Mouse (Mus musculus) embryonic facial prominence, embryonic 14.5 days (tissue): ENCODE data around the gene Palld. TPM values are rescaled to one million over a fixed set of nuclear protein-coding genes. Genes with fewer than 3 reads are reported as not detected.

Experiments used
- ATAC-seq: fragments of 200-750 bp; cut with Nextera tagmentation; 2 replicates; pipeline ENCODE4 v1.8.0; 2017; ENCODE audit warnings: low read depth, moderate number of reproducible peaks, moderate TSS enrichment
- DNase-seq: peaks from one replicate; pipeline ENCODE4 v3.0.0-alpha.2; 2015; ENCODE audit warnings: low spot score
- H3K27ac ChIP-seq: fragments of 300-500 bp; sonication (generic); replicated peaks from 2 replicates; pipeline ENCODE4 v1.5.1; 2014; ENCODE audit warnings: low read depth, mild to moderate bottlenecking, low read length, moderate library complexity
- H3K27me3 ChIP-seq: fragments of 300-500 bp; sonication (generic); replicated peaks from 2 replicates; pipeline ENCODE4 v1.6.1; 2014; ENCODE audit warnings: low read length; ENCODE audit not compliant: control insufficient read depth, insufficient read depth
- H3K36me3 ChIP-seq: fragments of 300-500 bp; sonication (generic); 2 replicates; pipeline ENCODE4 v1.6.1; 2014; ENCODE audit warnings: low read length, mixed read lengths; ENCODE audit not compliant: control insufficient read depth, insufficient read depth
- H3K4me1 ChIP-seq: fragments of 300-500 bp; sonication (generic); 2 replicates; pipeline ENCODE4 v1.6.1; 2014; ENCODE audit warnings: antibody characterized with exemption, low read length; ENCODE audit not compliant: control insufficient read depth, insufficient read depth
- H3K4me2 ChIP-seq: fragments of 300-500 bp; sonication (generic); 2 replicates; pipeline ENCODE4 v1.6.1; 2014; ENCODE audit warnings: low read depth, mild to moderate bottlenecking, low read length, moderate library complexity, mixed read lengths
- H3K4me3 ChIP-seq: fragments of 300-500 bp; sonication (generic); 2 replicates; pipeline ENCODE4 v1.5.1; 2014; ENCODE audit warnings: low read depth, mild to moderate bottlenecking, low read length
- H3K9ac ChIP-seq: fragments of 300-500 bp; sonication (generic); 2 replicates; pipeline ENCODE4 v1.6.1; 2014; ENCODE audit warnings: low read depth, mild to moderate bottlenecking, low read length, moderate library complexity, mixed read lengths
- H3K9me3 ChIP-seq: fragments of 300-500 bp; sonication (generic); 2 replicates; pipeline ENCODE4 v1.6.1; 2016; ENCODE audit warnings: low read length; ENCODE audit not compliant: control insufficient read depth
- WGBS: fragments of 180-500 bp; shearing (Covaris S2); extraction: QIAGEN DNeasy Blood & Tissue Kit; methylation state at CpG from one replicate; pipeline ENCODE4 v1.1.7; 2014; 5-methylcytosine and 5-hydroxymethylcytosine counted together
- polyA plus RNA-seq: library from polyadenylated mRNA; unstranded; fragments of >200 nt; fragmentation: Nextera tagmentation; extraction: Ambion mirVana; gene quantifications from 2 replicates; pipeline ENCODE4 v1.2.1, GENCODE M21; 2014

Palld gene
- polyA plus RNA-seq, 1 experiment from 2014 or later, result 96.3 TPM

GRCm38 (mm10) chr8:61700932-61701681, 201.4 kb downstream of the Palld start:
- 0 out of 2 replicates have a peak, but pooled peaks cover 3% of the 10 kb centered on the region for H3K9me3 ChIP-seq
- peaks cover 54% of the 10 kb centered on the region for H3K36me3 ChIP-seq
- no peak overlapping the region for H3K9ac ChIP-seq
- ATAC-seq (no peak), DNase-seq (no peak)
- no peaks in the 10 kb centered on the region for H3K27me3 ChIP-seq
- WGBS, result 48% methylated on average over 9 of the region's 9 CpGs
- no peak overlapping the region for H3K27ac ChIP-seq
- no peak overlapping the region for H3K4me2 ChIP-seq
- H3K4me3 ChIP-seq, result no peak overlapping the region
- H3K4me1 ChIP-seq, result peaks cover 6% of the 10 kb centered on the region; the same call in 1 of the 2 replicates

GRCm38 (mm10) chr8:61700298-61700697, 202.2 kb downstream of the Palld start:
- WGBS, result 90% methylated on average over 1 of the region's 1 CpGs

GRCm38 (mm10) chr8:61698959-61699358, 203.5 kb downstream of the Palld start:
- Histone ChIP-seq H3K4me2 (no peak overlapping the region), H3K4me1 (peaks cover 16% of the 10 kb centered on the region), H3K4me3 (no peak overlapping the region), H3K9me3 (0 out of 2 replicates have a peak, but pooled peaks cover 3% of the 10 kb centered on the region), H3K27me3 (no peaks in the 10 kb centered on the region), H3K36me3 (peaks cover 44% of the 10 kb centered on the region), H3K9ac (no peak overlapping the region), H3K27ac (no peak overlapping the region)
- DNase-seq, result no peak
- ATAC-seq, result no peak
- WGBS, result 83% methylated on average over 2 of the region's 2 CpGs

More at GRCm38 (mm10) chr8:61700298-61700697, 202.2 kb downstream of the Palld start:
- Histone ChIP-seq H3K9me3 (0 out of 2 replicates have a peak, but pooled peaks cover 3% of the 10 kb centered on the region), H3K27ac (no peak overlapping the region), H3K4me3 (no peak overlapping the region), H3K4me2 (no peak overlapping the region), H3K4me1 (peaks cover 14% of the 10 kb centered on the region), H3K9ac (no peak overlapping the region), H3K36me3 (peaks cover 48% of the 10 kb centered on the region), H3K27me3 (no peaks in the 10 kb centered on the region)
- ATAC-seq, result no peak
- no peak for DNase-seq

GRCm38 (mm10) chr8:61697728-61698385, 204.6 kb downstream of the Palld start:
- H3K4me1 ChIP-seq, result peaks cover 11% of the 10 kb centered on the region
- peaks cover 37% of the 10 kb centered on the region for H3K36me3 ChIP-seq
- H3K27me3 ChIP-seq, result no peaks in the 10 kb centered on the region
- 64% methylated on average over 7 of the region's 7 CpGs for WGBS
- 0 out of 2 replicates have a peak, but pooled peaks cover 3% of the 10 kb centered on the region for H3K9me3 ChIP-seq
- peak; percentile 71 for DNase-seq
- H3K27ac ChIP-seq, result no peak overlapping the region
- ATAC-seq, result peak; percentile 67
- no peak overlapping the region for H3K4me3 ChIP-seq
- H3K9ac ChIP-seq, result no peak overlapping the region
- H3K4me2 ChIP-seq, result no peak overlapping the region

GRCm38 (mm10) chr8:61696846-61697455, 205.5 kb downstream of the Palld start:
- 0 out of 2 replicates have a peak, but pooled peaks cover 3% of the 10 kb centered on the region for H3K9me3 ChIP-seq
- H3K36me3 ChIP-seq, result peaks cover 30% of the 10 kb centered on the region
- no peaks in the 10 kb centered on the region for H3K27me3 ChIP-seq
- no peak overlapping the region for H3K4me3 ChIP-seq
- H3K27ac ChIP-seq, result no peak overlapping the region
- no peak for DNase-seq
- H3K4me1 ChIP-seq, result peaks cover 10% of the 10 kb centered on the region
- 85% methylated on average over 2 of the region's 2 CpGs for WGBS
- no peak for ATAC-seq
- H3K9ac ChIP-seq, result no peak overlapping the region
- H3K4me2 ChIP-seq, result no peak overlapping the region

GRCm38 (mm10) chr8:61695416-61695815, 207.1 kb downstream of the Palld start:
- H3K27ac ChIP-seq, result no peak overlapping the region; the same call in 1 of the 2 replicates
- ATAC-seq (no peak), DNase-seq (peak; percentile 61)
- peaks cover 10% of the 10 kb centered on the region for H3K4me1 ChIP-seq
- 10% methylated on average over 1 of the region's 1 CpGs for WGBS
- no peak overlapping the region for H3K4me2 ChIP-seq
- 0 out of 2 replicates have a peak, but pooled peaks cover 1% of the 10 kb centered on the region for H3K9me3 ChIP-seq
- H3K9ac ChIP-seq, result no peak overlapping the region
- peaks cover 16% of the 10 kb centered on the region for H3K36me3 ChIP-seq
- H3K4me3 ChIP-seq, result no peak overlapping the region
- H3K27me3 ChIP-seq, result no peaks in the 10 kb centered on the region

- Histone ChIP-seq H3K9ac (no peak overlapping the region), H3K36me3 (peaks cover 9% of the 10 kb centered on the region), H3K27me3 (no peaks in the 10 kb centered on the region), H3K4me3 (no peak overlapping the region), H3K4me1 (peaks cover 10% of the 10 kb centered on the region), H3K9me3 (no peaks in the 10 kb centered on the region), H3K27ac (no peak overlapping the region), H3K4me2 (no peak overlapping the region)
- no peak for ATAC-seq
- no peak for DNase-seq
- 57% methylated on average over 4 of the region's 4 CpGs for WGBS
Measured at GRCm38 (mm10) chr8:61692866-61693265, 209.6 kb downstream of the Palld start.

GRCm38 (mm10) chr8:61692129-61692528, 210.4 kb downstream of the Palld start:
- Histone ChIP-seq H3K4me1 (peaks cover 10% of the 10 kb centered on the region), H3K27me3 (no peaks in the 10 kb centered on the region), H3K36me3 (peaks cover 6% of the 10 kb centered on the region), H3K9me3 (no peaks in the 10 kb centered on the region), H3K9ac (no peak overlapping the region), H3K27ac (no peak overlapping the region), H3K4me3 (no peak overlapping the region), H3K4me2 (no peak overlapping the region)
- 85% methylated on average over 3 of the region's 3 CpGs for WGBS
- DNase-seq (no peak), ATAC-seq (no peak)
